Comparison of ENCODE assay signal across 24 mouse cellular contexts in the genomic region with DNA sequence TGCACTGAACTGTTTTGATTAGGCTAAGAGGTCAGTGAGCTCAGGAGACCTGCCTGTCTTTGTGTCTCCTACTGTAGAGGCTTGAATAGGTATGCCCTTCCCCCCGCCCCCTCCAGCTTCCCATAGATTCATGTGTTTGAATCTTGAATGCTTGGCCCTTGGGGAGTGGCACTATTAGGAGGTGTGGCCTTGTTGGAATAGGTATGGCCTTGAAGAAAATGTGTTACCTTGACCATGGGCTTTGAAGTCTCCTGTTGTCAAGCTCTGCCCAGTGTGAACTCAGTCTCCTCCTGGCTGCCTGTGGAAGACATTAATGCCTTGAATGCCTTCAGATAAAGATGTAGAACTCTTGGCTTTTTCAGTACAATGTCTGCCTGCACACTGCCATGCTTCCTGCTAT. TPM values are rescaled to one million over a fixed set of nuclear protein-coding genes. Genes with fewer than 3 reads are reported as not detected.
A peak's percentile ranks its signal among the peaks of the same experiment; 100 is the strongest.
DNase-seq lines count a peak whose midpoint lies in the region; ATAC-seq and TF ChIP-seq lines count a peak whose summit lies in the region.
"Had no signal": no experiment of that assay in that cellular context is flagged by ENCODE, and none has a peak within 500 bp of the region (broad histone marks: within the 10 kb centered on the region; RNA-seq: fewer than 3 reads in every experiment).

No protein-coding gene starts in this region.

- TF ChIP-seq CTCF in CH12.LX (conservative IDR thresholded peaks at IDR 0.05 in 1 of 2, IDR thresholded peaks at IDR 0.05 in 1 of 2; ENCODE audit: low read depth in 2 of 2, low read length in 2 of 2), result no peak
- no peak for TF ChIP-seq CTCF in gastrocnemius, adult 2 months (IDR thresholded peaks at IDR 0.05)

- intact Hi-C loops in gastrocnemius, adult 2 months (cut with DNase I), result no loop called here

- no peak overlapping the region for H3K27ac ChIP-seq in CH12.LX (ENCODE audit: insufficient read depth, low read depth)
- H3K27ac ChIP-seq in heart, embryonic 11.5 days (ENCODE audit: low read depth, low read length), result no peak overlapping the region
- no peak overlapping the region for H3K27ac ChIP-seq in gastrocnemius, adult 2 months
- H3K27ac ChIP-seq: embryonic facial prominence, embryonic 10.5 days; embryonic facial prominence, embryonic 12.5 days; forebrain, embryonic 13.5 days; forebrain, embryonic 15.5 days had no signal

- no peak for TF ChIP-seq EP300 in CH12.LX (IDR thresholded peaks at IDR 0.05; ENCODE audit: low read length)

- no peak overlapping the region for H3K4me2 ChIP-seq in CH12.LX (ENCODE audit: insufficient read depth, low read depth, poor library complexity, severe bottlenecking)
- no peak overlapping the region for H3K4me2 ChIP-seq in heart, embryonic 11.5 days
- H3K4me2 ChIP-seq: embryonic facial prominence, embryonic 12.5 days; forebrain, embryonic 13.5 days; forebrain, embryonic 15.5 days had no signal

- in situ Hi-C loops in CH12.LX (cut with MboI; ENCODE audit: low pct_ligation_motif_present, low pct_unique_long_range_greater_than_20kb, low sequenced_read_pairs), result no loop called here

- no peak for ATAC-seq in heart, embryonic 11.5 days (replicated peaks; ENCODE audit: insufficient number of reproducible peaks, low FRiP score, low TSS enrichment)
- ATAC-seq: activated CD4-positive, CD25-positive, alpha-beta regulatory T cell, adult 4 months; CD4-positive, CD25-positive, alpha-beta regulatory T cell, adult 4 months; forebrain, embryonic 13.5 days; forebrain, embryonic 15.5 days; forebrain, postnatal 0 days; Patski had no signal

- no peak overlapping the region for H3K4me3 ChIP-seq in CH12.LX (replicated peaks in 1 of 3; ENCODE audit: low read depth in 2 of 3, low read length in 2 of 3, poor library complexity in 1 of 3)
- H3K4me3 ChIP-seq in heart, embryonic 11.5 days (ENCODE audit: low read depth, low read length), result no peak overlapping the region
- H3K4me3 ChIP-seq in gastrocnemius, adult 2 months, result no peak overlapping the region
- H3K4me3 ChIP-seq: embryonic facial prominence, embryonic 10.5 days; embryonic facial prominence, embryonic 12.5 days; forebrain, embryonic 13.5 days; forebrain, embryonic 15.5 days had no signal

- no peaks in the 10 kb centered on the region for H3K27me3 ChIP-seq in CH12.LX (replicated peaks)
- H3K27me3 ChIP-seq in heart, embryonic 11.5 days (ENCODE audit: control insufficient read depth, insufficient read depth, low read length), result no peaks in the 10 kb centered on the region
- H3K27me3 ChIP-seq: embryonic facial prominence, embryonic 12.5 days; forebrain, embryonic 13.5 days; forebrain, embryonic 15.5 days; Patski had no signal

- dilution Hi-C loops in CH12.LX (cut with MboI; ENCODE audit: extremely low pct_ligation_motif_present, extremely low pct_unique_long_range_greater_than_20kb, low sequenced_read_pairs), result no loop called here

- 74% methylated on average over 1 of the region's 1 CpGs for WGBS in heart, embryonic 11.5 days (ENCODE audit: insufficient replicate concordance)

- peaks cover 25 to 56% of the 10 kb centered on the region in 2 experiments for H3K36me3 ChIP-seq in CH12.LX (replicated peaks in 1 of 2; ENCODE audit: control insufficient read depth in 1 of 2, insufficient read depth in 1 of 2, low read length in 1 of 2)
- no peaks in the 10 kb centered on the region for H3K36me3 ChIP-seq in heart, embryonic 11.5 days (ENCODE audit: control insufficient read depth, insufficient read depth, low read length)
- H3K36me3 ChIP-seq: embryonic facial prominence, embryonic 10.5 days; embryonic facial prominence, embryonic 12.5 days; forebrain, embryonic 15.5 days; G1E had no signal

- H3K4me1 ChIP-seq in CH12.LX (ENCODE audit: control insufficient read depth in 1 of 2, insufficient read depth in 2 of 2), result peaks cover 8 to 33% of the 10 kb centered on the region in 2 experiments
- no peaks in the 10 kb centered on the region for H3K4me1 ChIP-seq in heart, embryonic 11.5 days (ENCODE audit: control insufficient read depth, insufficient read depth, low read length)
- H3K4me1 ChIP-seq: embryonic facial prominence, embryonic 10.5 days; embryonic facial prominence, embryonic 12.5 days; forebrain, embryonic 13.5 days; forebrain, embryonic 15.5 days had no signal

- TF ChIP-seq POLR2A in CH12.LX (IDR thresholded peaks at IDR 0.05; ENCODE audit: low read depth, low read length), result 0 out of 2 replicates have a peak, but pooled peaks have one; percentile 15

- TF ChIP-seq RAD21 in CH12.LX (IDR thresholded peaks at IDR 0.05; ENCODE audit: low read depth, low read length), result no peak

- H3K9ac ChIP-seq in CH12.LX (ENCODE audit: insufficient read depth, low read depth), result no peak overlapping the region
- H3K9ac ChIP-seq in heart, embryonic 11.5 days (ENCODE audit: low read depth, low read length), result no peak overlapping the region
- H3K9ac ChIP-seq: embryonic facial prominence, embryonic 12.5 days; forebrain, embryonic 13.5 days; forebrain, embryonic 15.5 days; forebrain, postnatal 0 days had no signal

- H3K79me2 ChIP-seq in CH12.LX (replicated peaks; ENCODE audit: control insufficient read depth, extremely low read depth, insufficient read depth, poor library complexity, severe bottlenecking), result no peaks in the 10 kb centered on the region

- peak; percentile 54 for DNase-seq in heart, adult 11 months
- DNase-seq in heart, adult 18-20 months, result no peak
- DNase-seq in CH12.LX (ENCODE audit: extremely low read depth) (no peak), R1 (ENCODE audit: low read depth, low spot score) (peak; percentile 33)
- no peak for DNase-seq in gastrocnemius, adult 2 months
- DNase-seq: adrenal gland, adult 8-10 months; adrenal gland, postnatal 14 days; adrenal gland, postnatal 36 days; B cell, adult 2 months; cerebellum, adult 11-12 months; cerebellum, adult 2 months; cerebellum, adult 9-10 months; cerebellum, postnatal 10 days; cerebellum, postnatal 25 days; forebrain, postnatal 0 days had no signal

- peaks cover 13% of the 10 kb centered on the region for H3K9me3 ChIP-seq in CH12.LX (replicated peaks; ENCODE audit: low read length)
- no peaks in the 10 kb centered on the region for H3K9me3 ChIP-seq in heart, embryonic 11.5 days (replicated peaks; ENCODE audit: control insufficient read depth, low read length)
- H3K9me3 ChIP-seq: embryonic facial prominence, embryonic 10.5 days; embryonic facial prominence, embryonic 12.5 days; forebrain, embryonic 13.5 days; forebrain, embryonic 15.5 days; G1E had no signal

TF ChIP-seq in CH12.LX, 34 proteins besides CTCF, POLR2A, EP300 and RAD21:
- TF ChIP-seq NELFE (IDR thresholded peaks at IDR 0.05; ENCODE audit: low read depth, low read length) (no peak), CHD1 (IDR thresholded peaks at IDR 0.05; ENCODE audit: low read depth, low read length) (no peak), UBTF (IDR thresholded peaks at IDR 0.05; ENCODE audit: low read depth, low read length) (no peak), BHLHE40 (IDR thresholded peaks at IDR 0.05; ENCODE audit: low read depth, low read length) (no peak), POLR2AphosphoS2 (IDR thresholded peaks at IDR 0.05; ENCODE audit: low read depth, low read length) (no peak), GABPA (IDR thresholded peaks at IDR 0.05; ENCODE audit: insufficient replicate concordance, low read depth, low read length) (no peak), MEF2A (IDR thresholded peaks at IDR 0.05; ENCODE audit: borderline replicate concordance, low read depth, low read length) (no peak), ELF1 (IDR thresholded peaks at IDR 0.05; ENCODE audit: low read depth, low read length) (no peak)

RNA-seq across cellular contexts. Expression of gene Siah2, which starts 9.2 kb away (rescaled TPM):
- 10 to 100 TPM; 11.8 to 12.5 TPM for total RNA-seq in heart, adult 18-20 months (2021)
- total RNA-seq in CH12.LX (2012; rRNA removed), result 125 and 140 TPM in 2 replicates
- 119 and 142 TPM in 2 replicates for total RNA-seq in CH12.LX (2014; rRNA removed)
- polyA plus RNA-seq in CH12.LX (2012; ENCODE audit: insufficient read length, low read depth), result 99.0 and 104 TPM in 2 replicates
- polyA plus RNA-seq in heart, embryonic 11.5 days (2014; fragmentation: Nextera tagmentation; extraction: Ambion mirVana), result 5.4 TPM in 2 replicates
- 10 to 100 TPM in 1 of 2 experiments, 1 to 10 TPM in 1; 8.3 to 11.8 TPM for total RNA-seq in gastrocnemius, adult 2 months (2021)

Comparison
In these comparisons a context has a peak if more than half of its experiments do, and no peak if none do; other contexts are left out.
1. DNase-seq: peak in heart, adult 11 months (single experiment) and R1 (single experiment); none in heart, adult 18-20 months (0 of 2), CH12.LX (single experiment) and gastrocnemius, adult 2 months (single experiment).
2. RNA of gene Siah2, which starts 9.2 kb away (total RNA-seq): 119 to 142 TPM in CH12.LX; 11.8 to 12.5 TPM in heart, adult 18-20 months and 8.3 to 11.8 TPM in gastrocnemius, adult 2 months; every median in the first group is over 4 times any median in the second.